Mouse (Mus musculus) E14TG2a.4 (cell line): Measurements from ENCODE around the gene Tlr9.

Experiments used
- CTCF ChIP-seq: conservative IDR thresholded peaks from 2 replicates; pipeline ENCODE4 v1.5.1; 2014; ENCODE audit warnings: low read length
- NANOG ChIP-seq: IDR thresholded peaks from 2 replicates; pipeline ENCODE4 v1.6.1; 2014; ENCODE audit warnings: borderline replicate concordance, low read length, mixed read lengths
- POU5F1 ChIP-seq: IDR thresholded peaks from 2 replicates; pipeline ENCODE4 v1.6.1; 2014; ENCODE audit warnings: low read length, borderline replicate concordance

- no peak for TF ChIP-seq CTCF
- TF ChIP-seq NANOG = no peak
- no peak for TF ChIP-seq POU5F1
These were observed 28.7 kb downstream of the Tlr9 start for GRCm38 (mm10) chr9:106251066-106251465.
